24 mouse cellular contexts compared by ENCODE assay signal in genomic region chr2:27630601-27631285, GRCm38 (mm10). TPM values are rescaled to one million over a fixed set of nuclear protein-coding genes. Genes with fewer than 3 reads are reported as not detected.
DNase-seq lines count a peak whose midpoint lies in the region; ATAC-seq and TF ChIP-seq lines count a peak whose summit lies in the region.
"Had no signal": no experiment of that assay in that cellular context is flagged by ENCODE, and none has a peak within 500 bp of the region (broad histone marks: within the 10 kb centered on the region; RNA-seq: fewer than 3 reads in every experiment).

No protein-coding gene starts in this region.

- H3K27ac ChIP-seq in liver, adult 2 months (replicated peaks; ENCODE audit: insufficient read depth, low read depth, low read length), result no peak overlapping the region
- no peak overlapping the region for H3K27ac ChIP-seq in liver, postnatal 0 days (ENCODE audit: low read depth)
- no peak overlapping the region for H3K27ac ChIP-seq in ES-E14 (ENCODE audit: insufficient read depth, low read depth, low read length, poor library complexity, severe bottlenecking)
- H3K27ac ChIP-seq: embryonic facial prominence, embryonic 13.5 days; forebrain, embryonic 10.5 days; forebrain, embryonic 12.5 days had no signal

- H3K9ac ChIP-seq in liver, adult 2 months (ENCODE audit: low read depth, low read length), result no peak overlapping the region
- no peak overlapping the region for H3K9ac ChIP-seq in liver, postnatal 0 days (replicated peaks)
- H3K9ac ChIP-seq in ES-E14 (ENCODE audit: insufficient read depth, low read depth, low read length, poor library complexity, severe bottlenecking), result no peak overlapping the region
- H3K9ac ChIP-seq: embryonic facial prominence, embryonic 13.5 days; embryonic facial prominence, embryonic 15.5 days; forebrain, embryonic 12.5 days had no signal

- in situ Hi-C loops in ES-E14 (cut with MboI; ENCODE audit: low sequenced_read_pairs in 2 of 2, unreplicated experiment in 2 of 2), result no loop called here

- no peak for TF ChIP-seq EP300 in liver, postnatal 0 days (IDR thresholded peaks at IDR 0.05; ENCODE audit: low read depth)

- no peaks in the 10 kb centered on the region for H3K9me3 ChIP-seq in liver, postnatal 0 days (ENCODE audit: low read length)
- H3K9me3 ChIP-seq in ES-E14 (ENCODE audit: control insufficient read depth, insufficient read depth, low read depth, low read length), result no peaks in the 10 kb centered on the region
- H3K9me3 ChIP-seq: embryonic facial prominence, embryonic 13.5 days; embryonic facial prominence, embryonic 15.5 days; forebrain, embryonic 10.5 days; forebrain, embryonic 12.5 days had no signal

- 66% methylated on average over 3 of the region's 3 CpGs for WGBS in liver, adult 2 months
- WGBS in liver, postnatal 0 days (ENCODE audit: insufficient replicate concordance), result 79% methylated on average over 3 of the region's 3 CpGs

- peaks cover 21% of the 10 kb centered on the region for H3K4me1 ChIP-seq in liver, adult 2 months (ENCODE audit: control insufficient read depth, insufficient read depth, low read length)
- peaks cover 14% of the 10 kb centered on the region for H3K4me1 ChIP-seq in liver, postnatal 0 days (ENCODE audit: insufficient read depth)
- peaks cover 0 to 9% of the 10 kb centered on the region in 2 experiments; a peak in 2 of 4 replicates for H3K4me1 ChIP-seq in ES-E14 (ENCODE audit: control insufficient read depth in 2 of 2, insufficient read depth in 2 of 2, low read length in 2 of 2, poor library complexity in 1 of 2)
- H3K4me1 ChIP-seq: embryonic facial prominence, embryonic 13.5 days had no signal

- H3K36me3 ChIP-seq in liver, adult 2 months (ENCODE audit: control insufficient read depth, insufficient read depth, low read length), result no peaks in the 10 kb centered on the region
- H3K36me3 ChIP-seq in liver, postnatal 0 days (replicated peaks; ENCODE audit: insufficient read depth, low read length), result no peaks in the 10 kb centered on the region
- no peaks in the 10 kb centered on the region for H3K36me3 ChIP-seq in ES-E14 (ENCODE audit: control insufficient read depth, insufficient read depth, low read length, poor library complexity, severe bottlenecking)
- H3K36me3 ChIP-seq: embryonic facial prominence, embryonic 13.5 days; embryonic facial prominence, embryonic 15.5 days; forebrain, embryonic 10.5 days; forebrain, embryonic 12.5 days had no signal

- TF ChIP-seq CTCF in liver, adult 2 months (IDR thresholded peaks at IDR 0.05; ENCODE audit: low read depth, low read length), result no peak
- TF ChIP-seq CTCF in liver, postnatal 0 days (IDR thresholded peaks at IDR 0.05; ENCODE audit: low read depth), result no peak

- no peak overlapping the region for H3K4me2 ChIP-seq in liver, postnatal 0 days (ENCODE audit: low read depth, low read length)
- H3K4me2 ChIP-seq: embryonic facial prominence, embryonic 13.5 days; embryonic facial prominence, embryonic 15.5 days; forebrain, embryonic 12.5 days had no signal

- H3K27me3 ChIP-seq in liver, adult 2 months (ENCODE audit: control insufficient read depth, insufficient read depth, low read length), result no peaks in the 10 kb centered on the region
- H3K27me3 ChIP-seq in liver, postnatal 0 days (ENCODE audit: insufficient read depth, low read length), result no peaks in the 10 kb centered on the region
- H3K27me3 ChIP-seq: embryonic facial prominence, embryonic 13.5 days; embryonic facial prominence, embryonic 15.5 days had no signal

- no peak for ATAC-seq in liver, postnatal 0 days
- ATAC-seq: forebrain, embryonic 14.5 days; forebrain, embryonic 16.5 days had no signal

- H3K79me2 ChIP-seq in liver, adult 2 months (ENCODE audit: control insufficient read depth, insufficient read depth, low read length), result no peaks in the 10 kb centered on the region

- no peak for TF ChIP-seq POLR2A in liver, adult 2 months (IDR thresholded peaks at IDR 0.05; ENCODE audit: extremely low read depth, insufficient read depth, low read length)

- peak; percentile 57 for DNase-seq in liver, adult 2 months (ENCODE audit: extremely low read depth, low read depth, low spot score)
- DNase-seq in liver, postnatal 0 days, result no peak
- DNase-seq in 3T3-L1 (ENCODE audit: low read depth, low spot score), result peak; percentile 13
- DNase-seq in ES-E14 (ENCODE audit: low read depth, low spot score), result no peak
- peak; percentile 81 for DNase-seq in ZHBTc4 (ENCODE audit: low read depth, low spot score)
- DNase-seq in thymus, postnatal 14 days, result no peak
- DNase-seq in right cerebral cortex, adult 18-20 months, result no peak
- DNase-seq: adrenal gland, adult 2 months; adrenal gland, postnatal 10 days; adrenal gland, postnatal 25 days; cerebellum, adult 11 months; cerebellum, adult 18-20 months; cerebellum, adult 8-10 months; cerebellum, adult 9-11 months; cerebellum, postnatal 14 days; cerebellum, postnatal 36 days; embryo, embryonic 11 days had no signal

- H3K4me3 ChIP-seq in liver, adult 2 months (ENCODE audit: insufficient read depth, low read depth, low read length), result no peak overlapping the region
- no peak overlapping the region for H3K4me3 ChIP-seq in liver, postnatal 0 days (ENCODE audit: low read depth, low read length)
- H3K4me3 ChIP-seq in ES-E14 (ENCODE audit: insufficient read depth in 1 of 2, low read depth in 1 of 2, low read length in 2 of 2, poor library complexity in 1 of 2, severe bottlenecking in 1 of 2), result no peak overlapping the region
- H3K4me3 ChIP-seq: embryonic facial prominence, embryonic 13.5 days; embryonic facial prominence, embryonic 15.5 days; erythroblast, embryonic 14.5 days; forebrain, embryonic 10.5 days; forebrain, embryonic 12.5 days had no signal

TF ChIP-seq in ES-E14, 5 proteins besides CTCF, POLR2A, EP300 and RAD21:
- 0 out of 2 replicates have a peak, but pooled peaks have one; percentile 12 for TF ChIP-seq MAFK (IDR thresholded peaks at IDR 0.05; ENCODE audit: insufficient read depth, low read depth, low read length)
- TF ChIP-seq HCFC1 (IDR thresholded peaks at IDR 0.05; ENCODE audit: borderline replicate concordance, insufficient read depth, low read length), result no peak
- no peak for TF ChIP-seq ZC3H11A (IDR thresholded peaks at IDR 0.05; ENCODE audit: borderline replicate concordance, low read depth, low read length)
TF ChIP-seq in ES-E14: peak in this region for 1.

RNA-seq across cellular contexts. Expression of gene Rxra, which starts 45.5 kb away (rescaled TPM):
- 108 and 124 TPM in 2 replicates for total RNA-seq in liver, adult 2 months (2014; rRNA removed)
- polyA plus RNA-seq in liver, adult 2 months (2012; rRNA removed), result 303 and 313 TPM in 2 replicates
- polyA plus RNA-seq in liver, postnatal 0 days (2015; fragmentation: Nextera tagmentation; extraction: Ambion mirVana), result 13.3 and 13.9 TPM in 2 replicates
- total RNA-seq in ES-E14 (2012; rRNA removed), result 20.9 and 21.0 TPM in 2 replicates

Comparison
In these comparisons a context has a peak if more than half of its experiments do, and no peak if none do; other contexts are left out.
1. DNase-seq: peak in liver, adult 2 months (single experiment), 3T3-L1 (single experiment) and ZHBTc4 (single experiment); none in liver, postnatal 0 days (single experiment), ES-E14 (single experiment), thymus, postnatal 14 days (single experiment) and right cerebral cortex, adult 18-20 months (single experiment).